Mouse (Mus musculus) heart, embryonic 12.5 days (tissue): Measurements from ENCODE around the gene Adgra3. TPM values are rescaled to one million over a fixed set of nuclear protein-coding genes. Genes with fewer than 3 reads are reported as not detected.

Experiments used
- ATAC-seq: fragments of 200-750 bp; cut with Nextera tagmentation; 2 replicates; pipeline ENCODE4 v1.8.0; 2017; ENCODE audit warnings: moderate TSS enrichment, moderate library complexity; ENCODE audit not compliant: insufficient number of reproducible peaks, low FRiP score
- H3K27ac ChIP-seq: fragments of 300-500 bp; sonication (generic); 2 replicates; pipeline ENCODE4 v1.5.1; 2016; ENCODE audit warnings: mild to moderate bottlenecking, moderate library complexity; ENCODE audit not compliant: poor library complexity, severe bottlenecking
- H3K27me3 ChIP-seq: fragments of 300-500 bp; sonication (generic); replicated peaks from 2 replicates; pipeline ENCODE4 v1.6.1; 2016; ENCODE audit warnings: mild to moderate bottlenecking, moderate library complexity
- H3K36me3 ChIP-seq: fragments of 300-500 bp; sonication (generic); 2 replicates; pipeline ENCODE4 v1.6.1; 2016; ENCODE audit warnings: mild to moderate bottlenecking, moderate library complexity
- H3K4me1 ChIP-seq: fragments of 300-500 bp; sonication (generic); replicated peaks from 2 replicates; pipeline ENCODE4 v1.6.1; 2016; ENCODE audit warnings: mild to moderate bottlenecking
- H3K4me2 ChIP-seq: fragments of 300-500 bp; sonication (generic); 2 replicates; pipeline ENCODE4 v1.6.1; 2016; ENCODE audit warnings: mild to moderate bottlenecking, moderate library complexity
- H3K4me3 ChIP-seq: fragments of 300-500 bp; sonication (generic); 2 replicates; pipeline ENCODE4 v1.5.1; 2016; ENCODE audit warnings: mild to moderate bottlenecking
- H3K9ac ChIP-seq: fragments of 300-500 bp; sonication (generic); 2 replicates; pipeline ENCODE4 v1.6.1; 2016; ENCODE audit warnings: mild to moderate bottlenecking, moderate library complexity
- H3K9me3 ChIP-seq: fragments of 300-500 bp; sonication (generic); replicated peaks from 2 replicates; pipeline ENCODE4 v1.6.1; 2016; ENCODE audit warnings: mild to moderate bottlenecking, moderate library complexity
- WGBS: fragments of 180-500 bp; shearing (Covaris S2); methylation state at CpG from one replicate; pipeline ENCODE4 v1.1.7; 2016; 5-methylcytosine and 5-hydroxymethylcytosine counted together
- polyA plus RNA-seq: library from polyadenylated mRNA; unstranded; fragments of >200 nt; fragmentation: Nextera tagmentation; extraction: Ambion mirVana; gene quantifications from 2 replicates; pipeline ENCODE4 v1.2.1, GENCODE M21; 2016

Adgra3 gene
- polyA plus RNA-seq, 1 experiment from 2014 or later: 28.1 TPM

GRCm38 (mm10) chr5:50008841-50009240 is 50.0 kb downstream of the Adgra3 start:
- WGBS: 55% methylated on average over 4 of the region's 4 CpGs
- no peak overlapping the region for H3K4me3 ChIP-seq
- H3K9ac ChIP-seq: no peak overlapping the region
- peaks cover 23% of the 10 kb centered on the region for H3K36me3 ChIP-seq
- H3K27me3 ChIP-seq: no peaks in the 10 kb centered on the region
- H3K4me2 ChIP-seq: no peak overlapping the region
- no peak for ATAC-seq
- 0 out of 2 replicates have a peak, but pooled peaks cover 4% of the 10 kb centered on the region for H3K4me1 ChIP-seq
- no peaks in the 10 kb centered on the region for H3K9me3 ChIP-seq
- H3K27ac ChIP-seq: no peak overlapping the region

- Histone ChIP-seq H3K9ac (no peak overlapping the region), H3K27ac (no peak overlapping the region), H3K27me3 (no peaks in the 10 kb centered on the region), H3K4me2 (no peak overlapping the region), H3K9me3 (no peaks in the 10 kb centered on the region), H3K4me3 (no peak overlapping the region), H3K4me1 (0 out of 2 replicates have a peak, but pooled peaks cover 4% of the 10 kb centered on the region), H3K36me3 (peaks cover 28% of the 10 kb centered on the region)
- WGBS: 81% methylated on average over 9 of the region's 9 CpGs
- no peak; the same call in 1 of the 2 replicates for ATAC-seq
Measured at GRCm38 (mm10) chr5:50006915-50007658, 51.7 kb downstream of the Adgra3 start.

GRCm38 (mm10) chr5:50002269-50002668 is 56.5 kb downstream of the Adgra3 start:
- H3K4me1 ChIP-seq: peaks cover 21% of the 10 kb centered on the region
- no peak for ATAC-seq
- H3K9me3 ChIP-seq: no peaks in the 10 kb centered on the region
- H3K27ac ChIP-seq: no peak overlapping the region
- no peak overlapping the region for H3K4me2 ChIP-seq
- no peak overlapping the region for H3K9ac ChIP-seq
- WGBS: 87% methylated on average over 6 of the region's 6 CpGs
- no peak overlapping the region for H3K4me3 ChIP-seq
- H3K27me3 ChIP-seq: no peaks in the 10 kb centered on the region
- H3K36me3 ChIP-seq: peaks cover 19% of the 10 kb centered on the region

GRCm38 (mm10) chr5:49999764-50000163 is 59.0 kb downstream of the Adgra3 start:
- H3K36me3 ChIP-seq: 0 out of 2 replicates have a peak, but pooled peaks cover 6% of the 10 kb centered on the region
- 70% methylated on average over 9 of the region's 9 CpGs for WGBS
- H3K4me1 ChIP-seq: peaks cover 35% of the 10 kb centered on the region
- no peak overlapping the region for H3K4me2 ChIP-seq
- no peak overlapping the region for H3K4me3 ChIP-seq
- H3K27me3 ChIP-seq: no peaks in the 10 kb centered on the region
- ATAC-seq: no peak
- no peaks in the 10 kb centered on the region for H3K9me3 ChIP-seq
- H3K27ac ChIP-seq: no peak overlapping the region
- H3K9ac ChIP-seq: no peak overlapping the region

- Histone ChIP-seq H3K9me3 (no peaks in the 10 kb centered on the region), H3K36me3 (0 out of 2 replicates have a peak, but pooled peaks cover 4% of the 10 kb centered on the region), H3K9ac (no peak overlapping the region), H3K27me3 (no peaks in the 10 kb centered on the region), H3K27ac (peak overlapping the region; percentile 66), H3K4me3 (no peak overlapping the region), H3K4me1 (peaks cover 37% of the 10 kb centered on the region), H3K4me2 (no peak overlapping the region)
- WGBS: 85% methylated on average over 6 of the region's 6 CpGs
- no peak for ATAC-seq
Measured at GRCm38 (mm10) chr5:49997019-49997418, 61.8 kb downstream of the Adgra3 start.

GRCm38 (mm10) chr5:49996457-49996856 is 62.3 kb downstream of the Adgra3 start:
- no peak for ATAC-seq
- WGBS: 46% methylated on average over 11 of the region's 11 CpGs
- no peaks in the 10 kb centered on the region for H3K9me3 ChIP-seq
- H3K27ac ChIP-seq: peak overlapping the region; percentile 66
- no peak overlapping the region for H3K9ac ChIP-seq
- peak overlapping the region; percentile 17 for H3K4me2 ChIP-seq
- no peaks in the 10 kb centered on the region for H3K27me3 ChIP-seq
- peaks cover 39% of the 10 kb centered on the region for H3K4me1 ChIP-seq
- H3K36me3 ChIP-seq: 0 out of 2 replicates have a peak, but pooled peaks cover 4% of the 10 kb centered on the region
- no peak overlapping the region for H3K4me3 ChIP-seq

GRCm38 (mm10) chr5:49990737-49991323 is 68.0 kb downstream of the Adgra3 start:
- H3K4me3 ChIP-seq: no peak overlapping the region
- ATAC-seq: peak; percentile 69; the same call in 1 of the 2 replicates
- 73% methylated on average over 8 of the region's 8 CpGs for WGBS

GRCm38 (mm10) chr5:49988015-49988798 is 70.6 kb downstream of the Adgra3 start:
- H3K9me3 ChIP-seq: no peaks in the 10 kb centered on the region
- no peak overlapping the region for H3K4me2 ChIP-seq
- no peak for ATAC-seq
- no peaks in the 10 kb centered on the region for H3K27me3 ChIP-seq
- H3K9ac ChIP-seq: no peak overlapping the region
- H3K27ac ChIP-seq: no peak overlapping the region
- H3K4me3 ChIP-seq: no peak overlapping the region
- WGBS: 78% methylated on average over 10 of the region's 10 CpGs
- peaks cover 14% of the 10 kb centered on the region for H3K4me1 ChIP-seq
- H3K36me3 ChIP-seq: peaks cover 46% of the 10 kb centered on the region

More at GRCm38 (mm10) chr5:49990737-49991323, 68.0 kb downstream of the Adgra3 start:
- H3K9ac ChIP-seq: no peak overlapping the region
- H3K36me3 ChIP-seq: peaks cover 25% of the 10 kb centered on the region
- no peaks in the 10 kb centered on the region for H3K9me3 ChIP-seq
- no peak overlapping the region for H3K4me2 ChIP-seq
- H3K27ac ChIP-seq: no peak overlapping the region
- H3K4me1 ChIP-seq: peaks cover 12% of the 10 kb centered on the region; the same call in 1 of the 2 replicates
- no peaks in the 10 kb centered on the region for H3K27me3 ChIP-seq

GRCm38 (mm10) chr5:49980727-49981126 is 78.1 kb downstream of the Adgra3 start:
- WGBS: 51% methylated on average over 5 of the region's 5 CpGs
- Histone ChIP-seq H3K4me2 (no peak overlapping the region), H3K9ac (no peak overlapping the region), H3K4me1 (peaks cover 15% of the 10 kb centered on the region), H3K4me3 (no peak overlapping the region), H3K36me3 (peaks cover 31% of the 10 kb centered on the region), H3K27ac (no peak overlapping the region), H3K9me3 (no peaks in the 10 kb centered on the region), H3K27me3 (no peaks in the 10 kb centered on the region)
- ATAC-seq: no peak

GRCm38 (mm10) chr5:49979246-49979645 is 79.6 kb downstream of the Adgra3 start:
- Histone ChIP-seq H3K4me1 (peaks cover 15% of the 10 kb centered on the region), H3K27ac (no peak overlapping the region), H3K4me3 (no peak overlapping the region), H3K4me2 (no peak overlapping the region), H3K27me3 (no peaks in the 10 kb centered on the region), H3K9ac (no peak overlapping the region), H3K36me3 (peaks cover 29% of the 10 kb centered on the region), H3K9me3 (no peaks in the 10 kb centered on the region)
- WGBS: 88% methylated on average over 14 of the region's 14 CpGs
- ATAC-seq: no peak

- H3K27me3 ChIP-seq: no peaks in the 10 kb centered on the region
- no peak overlapping the region for H3K27ac ChIP-seq
- 58% methylated on average over 2 of the region's 2 CpGs for WGBS
- no peaks in the 10 kb centered on the region for H3K9me3 ChIP-seq
- peaks cover 4% of the 10 kb centered on the region for H3K4me1 ChIP-seq
- H3K4me3 ChIP-seq: no peak overlapping the region
- H3K36me3 ChIP-seq: peaks cover 34% of the 10 kb centered on the region
- H3K9ac ChIP-seq: no peak overlapping the region
- no peak overlapping the region for H3K4me2 ChIP-seq
- ATAC-seq: no peak
Measured at GRCm38 (mm10) chr5:49975971-49976370, 82.8 kb downstream of the Adgra3 start.
